12 mouse cellular contexts compared by ENCODE assay signal in the genomic region with DNA sequence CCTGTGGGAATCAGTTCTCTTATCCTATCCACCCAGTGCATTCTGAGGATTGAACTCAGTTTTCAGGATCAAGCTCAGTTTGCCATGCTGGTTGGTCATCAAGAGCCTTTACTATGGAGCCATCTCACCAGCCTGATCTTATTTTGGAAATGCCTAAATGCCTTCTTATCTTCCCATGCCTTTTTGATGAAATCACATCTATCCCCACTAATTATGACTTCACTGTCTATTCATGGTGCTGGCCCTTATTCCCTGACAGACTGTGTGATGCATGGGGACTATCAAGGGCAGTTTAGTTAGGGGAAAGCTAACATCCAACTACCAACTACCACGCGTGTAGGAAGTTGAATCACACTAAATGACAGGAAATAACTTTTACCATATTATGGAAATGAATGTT.
"Had no signal": no experiment of that assay in that cellular context is flagged by ENCODE, and none has a peak within 500 bp of the region (broad histone marks: within the 10 kb centered on the region; RNA-seq: fewer than 3 reads in every experiment).

No protein-coding gene starts in this region.

- H3K4me1 ChIP-seq: midbrain, embryonic 13.5 days; midbrain, embryonic 15.5 days; neural tube, embryonic 12.5 days had no signal

- H3K36me3 ChIP-seq: midbrain, embryonic 13.5 days; midbrain, embryonic 15.5 days; neural tube, embryonic 12.5 days had no signal

- H3K4me3 ChIP-seq: megakaryocyte, embryonic 14.5 days; midbrain, embryonic 13.5 days; midbrain, embryonic 15.5 days; neural tube, embryonic 12.5 days had no signal

- H3K9ac ChIP-seq: lung, embryonic 14.5 days; midbrain, embryonic 13.5 days; midbrain, embryonic 15.5 days; neural tube, embryonic 12.5 days had no signal

- ATAC-seq: midbrain, embryonic 13.5 days; midbrain, embryonic 15.5 days had no signal

- DNase-seq: lung, adult 18-20 months; lung, embryonic 14.5 days; lung, postnatal 10 days; lung, postnatal 4 days; right cerebral cortex, postnatal 14 days; thymus, adult 18-20 months; thymus, postnatal 14 days; thymus, postnatal 36 days had no signal

- H3K27ac ChIP-seq: midbrain, embryonic 13.5 days; midbrain, embryonic 15.5 days; neural tube, embryonic 12.5 days had no signal

- H3K27me3 ChIP-seq: megakaryocyte, embryonic 14.5 days; midbrain, embryonic 15.5 days; neural tube, embryonic 12.5 days had no signal
